Mouse (Mus musculus) spleen, adult 2 months (tissue): ENCODE data around the gene Adgrb2. TPM values are rescaled to one million over a fixed set of nuclear protein-coding genes. Genes with fewer than 3 reads are reported as not detected.

Source experiments
- DNase-seq, 2 experiments: peaks; one replicate each; pipeline versions ENCODE4 v3.0.0 to v3.0.0-alpha.2; 2012 to 2021; ENCODE audit warnings: low spot score in 2 of 2, low read depth in 1 of 2
- H3K27ac ChIP-seq: fragments of 200-500 bp; 2 replicates; pipeline ENCODE4 v1.5.1; 2012; ENCODE audit warnings: low read length, inconsistent platforms; ENCODE audit not compliant: insufficient read depth
- H3K27me3 ChIP-seq: fragments of 200-500 bp; 2 replicates; pipeline ENCODE4 v1.6.1; 2012; ENCODE audit warnings: mild to moderate bottlenecking, moderate library complexity, low read length, inconsistent platforms; ENCODE audit not compliant: control insufficient read depth, insufficient read depth
- H3K36me3 ChIP-seq: fragments of 200-500 bp; 2 replicates; pipeline ENCODE4 v1.6.1; 2012; ENCODE audit warnings: mild to moderate bottlenecking, low read length, inconsistent platforms; ENCODE audit not compliant: control insufficient read depth, insufficient read depth
- H3K4me1 ChIP-seq: fragments of 200-500 bp; 2 replicates; pipeline ENCODE4 v1.6.1; 2011; ENCODE audit warnings: inconsistent platforms; ENCODE audit not compliant: control insufficient read depth, insufficient read depth, insufficient read length
- H3K4me3 ChIP-seq: fragments of 200-500 bp; 2 replicates; pipeline ENCODE4 v1.5.1; 2011; ENCODE audit warnings: mild to moderate bottlenecking, inconsistent platforms; ENCODE audit not compliant: insufficient read depth, insufficient read length; ENCODE audit errors: extremely low read depth
- CTCF ChIP-seq: fragments of 200-500 bp; IDR thresholded peaks from 2 replicates; pipeline ENCODE4 v1.5.1; 2011; ENCODE audit warnings: mild to moderate bottlenecking, inconsistent platforms; ENCODE audit not compliant: insufficient read depth, insufficient read length, insufficient replicate concordance; ENCODE audit errors: extremely low read depth
- POLR2A ChIP-seq: fragments of 200-500 bp; IDR thresholded peaks from 2 replicates; pipeline ENCODE4 v1.6.1; 2011; ENCODE audit warnings: low read depth, low read length, inconsistent platforms
- WGBS: fragments of 180-500 bp; shearing (Covaris S2); methylation state at CpG from one replicate; pipeline ENCODE4 v1.1.7; 2018; 5-methylcytosine and 5-hydroxymethylcytosine counted together
- polyA plus RNA-seq: library from polyadenylated mRNA; depleted of rRNA; stranded (reverse); fragments of >200 nt; gene quantifications from 2 replicates; pipeline ENCODE4 v1.2.3, GENCODE M21; 2012

Adgrb2 gene
- polyA plus RNA-seq, 1 experiment = 6.4 TPM

DNA sequence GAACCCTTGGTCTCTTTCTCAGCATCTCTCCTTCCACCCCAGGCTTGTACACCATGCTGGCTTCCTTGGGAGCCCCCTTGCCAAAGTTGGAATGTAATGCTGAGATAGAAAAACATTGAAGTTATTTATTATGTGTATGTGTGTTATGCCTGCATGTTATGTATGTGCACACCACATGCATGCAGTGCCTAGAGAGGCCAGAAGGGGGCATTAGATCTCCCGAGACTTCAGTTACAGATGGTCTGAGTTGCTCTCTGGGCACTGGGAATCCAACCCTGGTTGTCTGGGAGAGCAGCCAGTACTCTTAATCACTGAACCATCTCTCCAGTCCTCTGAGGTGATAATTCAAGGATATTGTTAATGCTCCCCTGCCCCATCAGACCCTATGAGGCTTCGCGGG lies 67.6 kb downstream of the Adgrb2 start:
- 92% methylated on average over 3 of the region's 3 CpGs for WGBS
- H3K4me3 ChIP-seq = no peak overlapping the region
- H3K27ac ChIP-seq = no peak overlapping the region
- H3K36me3 ChIP-seq = no peaks in the 10 kb centered on the region
- peaks cover 3% of the 10 kb centered on the region; the same call in 1 of the 2 replicates for H3K27me3 ChIP-seq
- no peak for DNase-seq
- no peak for TF ChIP-seq POLR2A
- no peak for TF ChIP-seq CTCF
- H3K4me1 ChIP-seq = no peaks in the 10 kb centered on the region

DNA sequence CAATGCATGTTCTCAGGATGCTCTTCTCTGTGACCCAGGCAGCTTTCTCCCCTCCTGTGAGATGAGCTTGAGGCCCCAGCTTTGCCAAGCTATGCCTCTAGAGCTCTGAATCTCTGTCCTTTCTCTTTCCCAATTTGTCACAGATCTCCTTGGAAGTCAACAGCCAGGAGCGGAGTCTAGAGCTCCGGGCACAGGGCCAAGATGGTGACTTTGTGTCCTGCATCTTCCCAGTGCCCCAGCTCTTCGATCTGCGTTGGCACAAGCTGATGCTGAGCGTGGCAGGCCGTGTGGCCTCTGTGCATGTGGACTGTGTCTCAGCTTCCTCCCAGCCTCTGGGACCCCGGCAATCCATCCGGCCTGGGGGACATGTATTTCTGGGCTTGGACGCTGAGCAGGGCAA lies 68.4 kb downstream of the Adgrb2 start:
- WGBS = 84% methylated on average over 9 of the region's 9 CpGs
- Histone ChIP-seq H3K36me3 (no peaks in the 10 kb centered on the region), H3K4me3 (no peak overlapping the region), H3K4me1 (no peaks in the 10 kb centered on the region), H3K27me3 (no peaks in the 10 kb centered on the region), H3K27ac (no peak overlapping the region)
- TF ChIP-seq POLR2A (no peak), CTCF (no peak)
- DNase-seq = no peak

DNA sequence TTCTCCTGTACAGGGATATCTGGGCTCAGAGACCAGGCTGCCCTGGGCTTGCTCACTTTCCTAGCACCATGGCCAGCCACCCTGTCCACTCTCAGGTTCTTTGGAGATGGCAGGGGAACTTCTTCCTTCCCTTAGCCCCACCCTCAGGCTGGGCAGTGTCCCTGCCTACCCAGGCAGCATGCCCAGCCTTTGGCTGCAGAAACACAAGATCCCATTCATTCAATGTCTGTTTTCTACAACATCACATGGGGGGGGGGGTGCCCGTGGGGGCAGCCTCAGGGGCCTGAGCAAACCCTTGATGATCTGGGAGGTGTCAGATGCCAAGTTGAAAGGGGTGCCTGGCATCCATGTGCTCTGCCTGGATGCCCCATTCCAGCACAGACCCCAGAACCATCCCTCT lies 70.1 kb downstream of the Adgrb2 start:
- H3K4me1 ChIP-seq = no peaks in the 10 kb centered on the region
- H3K4me3 ChIP-seq = no peak overlapping the region
- no peak for DNase-seq
- 67% methylated on average over 1 of the region's 1 CpGs for WGBS
- H3K36me3 ChIP-seq = no peaks in the 10 kb centered on the region
- H3K27me3 ChIP-seq = no peaks in the 10 kb centered on the region
- TF ChIP-seq CTCF = no peak
- no peak for TF ChIP-seq POLR2A
- no peak overlapping the region for H3K27ac ChIP-seq

DNA sequence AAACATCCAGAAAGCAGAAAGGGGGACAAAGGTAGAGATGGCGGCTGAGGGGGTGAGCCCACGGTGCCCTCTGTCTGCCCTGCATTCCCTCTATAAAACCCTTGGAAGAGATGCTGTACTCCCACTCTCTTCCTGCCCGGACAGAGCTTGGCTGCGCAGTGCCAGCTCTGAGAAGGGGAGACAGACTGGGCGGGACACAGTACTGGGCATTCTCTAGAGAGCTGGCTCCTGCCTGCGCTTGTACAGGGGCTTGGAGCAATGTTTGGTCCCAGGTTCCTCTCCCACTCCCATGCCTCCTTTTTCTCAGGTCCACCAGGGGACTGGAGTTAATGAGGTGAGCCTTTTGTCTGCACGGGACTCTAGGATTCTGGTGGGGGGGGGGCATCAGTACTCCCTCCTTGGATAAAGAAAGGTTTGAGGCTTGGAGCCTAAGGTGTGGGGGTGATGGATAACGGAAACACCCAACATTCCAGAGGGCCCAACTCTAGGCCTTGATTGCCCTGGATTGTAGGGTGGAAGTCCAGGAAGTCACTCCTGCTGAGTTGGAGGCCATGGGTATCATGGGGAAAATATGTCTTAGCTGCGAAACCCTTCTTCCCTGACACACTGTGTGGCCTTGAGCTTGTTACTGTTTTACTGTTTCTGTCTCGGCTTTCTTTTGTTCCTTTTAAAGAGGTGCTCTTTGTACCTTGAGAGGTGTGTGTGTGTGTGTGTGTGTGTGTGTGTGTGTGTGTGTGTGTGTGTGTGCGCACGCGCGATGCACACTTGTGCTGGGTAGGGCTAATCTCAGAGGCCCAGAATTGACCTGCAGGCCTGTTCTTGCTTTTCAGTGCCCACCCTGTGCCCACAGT lies 70.7 kb downstream of the Adgrb2 start:
- no peak for DNase-seq
- Histone ChIP-seq H3K4me3 (no peak overlapping the region), H3K4me1 (no peaks in the 10 kb centered on the region), H3K36me3 (no peaks in the 10 kb centered on the region), H3K27me3 (no peaks in the 10 kb centered on the region), H3K27ac (no peak overlapping the region)
- 92% methylated on average over 14 of the region's 14 CpGs for whole genome bisulfite sequencing
- TF ChIP-seq POLR2A (no peak), CTCF (no peak)

DNA sequence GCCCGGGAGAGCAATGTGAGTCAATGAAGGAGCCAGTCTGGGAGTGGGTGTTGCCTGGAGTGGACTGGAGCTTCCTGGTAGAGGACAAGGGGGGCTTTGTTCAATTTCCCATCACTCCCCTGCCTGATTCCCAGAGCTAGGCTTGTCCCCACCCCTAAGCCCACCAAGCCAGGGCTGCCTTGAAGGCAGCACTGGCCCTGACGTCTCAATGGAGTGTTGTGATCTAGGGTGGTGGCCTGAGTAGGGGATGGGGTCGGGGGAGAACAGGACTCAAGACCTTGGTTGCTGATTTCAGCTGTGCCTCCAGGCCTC lies 71.3 kb downstream of the Adgrb2 start:
- no peaks in the 10 kb centered on the region for H3K4me1 ChIP-seq
- no peaks in the 10 kb centered on the region for H3K27me3 ChIP-seq
- H3K27ac ChIP-seq = no peak overlapping the region
- no peak for DNase-seq
- H3K4me3 ChIP-seq = no peak overlapping the region
- WGBS = 86% methylated on average over 3 of the region's 3 CpGs
- no peak for TF ChIP-seq POLR2A
- no peak for TF ChIP-seq CTCF
- no peaks in the 10 kb centered on the region for H3K36me3 ChIP-seq

DNA sequence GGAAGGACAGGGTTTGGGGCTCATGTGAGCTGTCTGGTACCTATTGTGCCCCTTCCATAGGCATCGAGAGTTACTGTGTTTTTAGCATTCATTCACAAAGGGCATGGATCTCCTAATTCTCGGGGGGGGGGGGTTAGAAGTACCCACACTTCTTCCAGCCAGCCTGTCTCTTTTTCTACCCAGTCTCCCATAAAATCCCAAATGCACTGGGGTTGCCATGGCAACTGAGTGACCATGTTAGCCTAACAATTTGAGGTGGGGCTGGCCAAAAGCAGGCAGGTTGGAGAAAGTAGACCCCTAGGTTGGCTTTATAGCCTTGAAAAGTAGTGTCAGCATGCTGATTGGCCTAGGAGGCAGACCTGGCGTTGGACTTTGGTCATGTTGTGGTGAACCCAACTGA lies 71.8 kb downstream of the Adgrb2 start:
- Histone ChIP-seq H3K27ac (no peak overlapping the region), H3K4me3 (no peak overlapping the region), H3K36me3 (no peaks in the 10 kb centered on the region), H3K4me1 (no peaks in the 10 kb centered on the region), H3K27me3 (no peaks in the 10 kb centered on the region)
- no peak for TF ChIP-seq CTCF
- no peak for TF ChIP-seq POLR2A
- WGBS = 86% methylated on average over 3 of the region's 3 CpGs
- no peak for DNase-seq

DNA sequence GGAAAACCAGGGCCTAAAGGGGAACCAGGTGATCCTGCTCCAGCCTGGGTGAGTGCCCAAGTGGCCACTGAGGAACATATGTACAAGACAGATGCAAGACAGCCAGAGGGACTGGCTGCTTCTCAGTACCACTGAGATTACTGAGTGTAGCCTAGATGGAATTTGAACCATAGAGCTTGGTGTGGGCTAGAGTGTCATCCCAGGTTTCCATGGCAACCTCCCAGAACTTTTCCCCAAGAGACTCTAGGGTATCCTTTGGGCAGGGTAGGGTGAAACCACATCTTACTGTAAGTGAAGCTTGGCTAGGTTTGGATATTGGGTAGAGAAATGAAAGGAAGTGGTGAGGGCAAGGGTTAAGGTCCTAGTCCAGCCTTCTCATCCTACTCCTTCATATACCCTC lies 76.3 kb downstream of the Adgrb2 start:
- TF ChIP-seq CTCF (no peak), POLR2A (no peak)
- Histone ChIP-seq H3K4me1 (no peaks in the 10 kb centered on the region), H3K27me3 (no peaks in the 10 kb centered on the region), H3K4me3 (no peak overlapping the region), H3K27ac (no peak overlapping the region), H3K36me3 (no peaks in the 10 kb centered on the region)
- no peak for DNase-seq
